Mouse (Mus musculus) spleen, postnatal 36 days (tissue): Measurements from ENCODE around the gene Psmb4.
"Not testable (repeated sequence)": the region's sequence is repeated elsewhere in the genome, so short reads cannot be mapped to it uniquely, and the experiment has no call there.

ENCODE experiments used
- DNase-seq, 2 experiments: peaks; one replicate each; pipeline ENCODE4 v3.0.0; 2022; ENCODE audit warnings: low spot score in 2 of 2, mixed read lengths in 1 of 2

Gene Psmb4

DNA sequence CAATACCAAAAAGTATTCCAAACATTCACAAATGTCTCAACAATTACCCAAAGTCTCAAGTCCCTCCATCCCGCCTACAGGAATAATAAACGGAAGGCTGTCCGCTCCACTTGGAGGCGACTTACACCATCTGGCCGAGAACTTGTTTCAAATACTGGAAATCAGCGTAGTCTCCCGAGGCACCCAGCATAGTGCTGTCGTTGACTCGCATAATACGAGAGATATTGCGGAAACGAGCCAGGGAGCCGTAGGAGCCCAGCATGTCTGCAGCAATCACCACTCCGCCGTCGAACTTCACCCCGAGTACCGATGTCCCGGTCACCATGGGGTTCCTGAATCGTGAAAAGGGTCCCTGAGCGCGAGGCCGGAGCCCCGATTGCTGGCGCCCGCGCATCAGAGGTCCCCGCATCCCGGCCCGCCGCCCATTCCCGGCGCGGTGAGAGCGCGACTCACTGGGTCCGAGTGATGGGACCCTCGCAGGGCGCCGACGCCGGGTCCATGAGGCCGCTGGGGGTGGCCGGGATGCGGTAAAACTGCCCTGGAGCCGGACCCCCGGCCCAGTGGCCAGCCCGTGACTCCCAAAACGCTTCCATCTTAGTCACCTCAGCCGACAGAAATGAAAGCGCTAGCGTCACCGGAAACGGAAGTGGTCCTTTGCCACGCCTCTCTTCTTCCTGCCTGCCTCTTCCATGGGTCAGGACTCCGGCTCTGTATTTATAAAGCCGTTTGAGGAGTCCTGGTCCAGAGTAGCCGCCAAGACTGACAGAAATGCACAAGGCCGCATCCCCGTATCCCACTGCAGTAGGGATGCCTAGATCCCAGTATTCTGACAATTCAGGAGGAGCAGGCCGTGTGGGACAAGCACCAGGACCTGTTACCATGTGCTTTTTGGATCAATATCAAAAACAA lies at the start of gene Psmb4:
Psmb4 (minus strand) TSS at position 646 of the 909 bp plus-strand sequence.
- peak; percentile 83 to 86 for DNase-seq

DNA sequence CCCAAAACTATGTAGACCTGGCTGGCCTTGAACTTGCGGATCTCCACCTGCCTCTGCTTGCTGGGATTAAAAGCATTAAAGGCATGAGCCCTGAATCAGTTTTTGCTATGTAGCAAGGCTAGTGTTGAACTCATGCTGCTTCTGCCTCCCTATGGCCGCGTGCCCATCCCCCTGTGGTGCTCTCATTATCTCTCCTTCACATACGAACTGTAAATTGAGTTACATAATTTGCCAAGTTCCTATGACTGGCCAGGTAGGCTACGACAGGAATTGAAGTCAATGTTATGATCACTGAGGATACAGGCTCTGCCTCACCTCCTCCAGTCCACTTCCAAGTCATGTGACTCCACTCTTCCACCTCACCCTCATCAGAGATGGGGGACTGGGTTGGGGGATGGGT lies 49.4 kb upstream of the Psmb4 start:
- peak in 1 of 2 experiments; percentile 41 for DNase-seq

DNA sequence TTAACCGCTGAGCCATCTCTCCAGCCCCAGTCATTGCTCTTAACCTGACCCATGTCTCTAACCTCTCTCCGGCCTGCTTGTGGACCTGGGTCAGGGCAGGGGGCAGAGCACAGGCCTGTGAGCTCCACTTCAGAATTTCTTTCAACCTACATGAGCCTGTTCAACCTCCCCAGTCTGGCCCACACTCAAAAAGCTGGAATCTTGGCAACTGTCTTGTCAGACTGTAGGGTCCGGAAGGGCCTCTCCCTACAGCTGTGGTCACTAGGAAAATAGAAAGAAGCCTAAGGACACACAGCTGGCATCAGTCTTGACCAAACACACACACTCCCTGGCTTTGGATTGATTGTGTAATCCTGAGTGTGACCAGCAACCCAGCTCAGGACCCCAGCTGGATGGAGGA lies 48.6 kb upstream of the Psmb4 start:
- DNase-seq = not testable (repeated sequence)

DNA sequence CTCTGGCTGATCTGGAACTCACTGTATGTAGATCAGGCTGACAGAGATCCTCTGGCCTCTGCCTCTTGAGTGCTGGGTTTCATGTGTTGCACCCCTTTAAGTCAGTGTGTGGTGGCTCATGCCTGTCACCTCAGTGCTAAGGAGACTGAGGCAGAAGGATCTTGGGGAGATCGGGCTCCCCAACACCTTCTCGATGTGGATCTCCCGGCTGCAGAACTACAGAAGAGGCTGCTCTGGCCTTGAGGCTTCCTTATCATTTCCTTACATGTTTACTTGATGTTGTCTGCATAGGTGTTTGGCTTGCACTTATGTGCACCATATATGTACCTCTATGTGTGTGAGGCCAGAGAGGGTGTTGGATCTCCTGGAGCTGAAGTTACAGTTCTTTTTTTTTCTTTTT lies 47.8 kb upstream of the Psmb4 start:
- DNase-seq = not testable (repeated sequence)

DNA sequence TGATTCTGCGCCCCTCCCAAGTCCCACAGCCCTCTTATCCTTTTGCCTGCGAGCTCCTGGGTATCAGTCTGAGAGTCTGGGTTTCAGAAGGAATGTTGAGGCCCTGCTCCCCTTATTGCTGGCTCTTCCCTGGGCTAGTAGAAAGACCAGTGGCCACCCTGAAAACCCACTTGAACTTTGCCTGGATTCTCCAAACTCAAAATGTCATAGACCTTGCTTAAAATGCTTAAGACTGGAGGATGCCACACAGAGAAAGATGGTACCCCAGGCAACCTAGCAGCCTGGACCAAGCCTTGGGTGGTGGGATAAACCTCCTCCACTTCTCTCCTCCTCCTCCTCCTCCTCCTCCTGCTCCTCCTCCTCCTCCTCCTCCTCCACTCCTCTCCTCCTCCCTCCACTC lies 46.8 kb upstream of the Psmb4 start:
- DNase-seq = not testable (repeated sequence)

DNA sequence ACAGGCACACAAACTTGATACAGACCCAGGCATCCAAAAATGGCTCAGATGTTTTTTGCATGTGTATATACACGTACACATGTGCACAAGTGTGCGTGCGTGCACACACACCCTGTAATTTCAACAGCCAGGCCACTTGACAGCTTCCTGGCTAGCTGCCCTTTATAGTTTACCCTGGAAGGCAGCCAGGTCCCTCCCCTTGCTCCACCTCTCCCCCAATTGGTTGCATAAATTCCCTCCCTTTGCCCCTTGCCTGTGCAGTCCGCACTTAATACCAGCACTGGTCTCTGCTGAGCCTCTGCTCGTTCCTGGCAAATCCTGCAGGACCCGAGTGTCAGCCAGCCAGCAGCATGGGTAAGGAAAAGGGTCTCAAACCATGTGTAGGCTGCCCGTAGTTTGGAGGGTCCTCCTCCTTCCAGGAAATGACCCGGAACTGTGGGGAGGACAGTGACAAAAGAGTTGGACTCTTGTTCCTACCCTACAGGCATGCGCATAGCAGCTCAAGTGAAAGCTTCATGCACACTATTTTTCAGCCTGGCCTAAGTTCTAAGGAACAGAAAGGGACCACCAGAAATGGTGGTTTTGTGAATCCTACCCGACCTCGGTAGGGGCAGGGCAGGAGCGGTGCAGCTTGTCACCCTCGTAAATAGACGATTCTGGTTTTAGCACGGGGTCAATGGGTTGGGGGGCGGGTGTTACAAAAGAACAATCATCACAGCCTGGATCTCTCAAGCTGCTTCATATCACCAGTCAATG lies 46.2 kb upstream of the Psmb4 start, which contains the start of gene Selenbp1:
Selenbp1 (plus strand) TSS at position 248 of the 756 bp plus-strand sequence.
- peak; percentile 71 to 77 for DNase-seq

DNA sequence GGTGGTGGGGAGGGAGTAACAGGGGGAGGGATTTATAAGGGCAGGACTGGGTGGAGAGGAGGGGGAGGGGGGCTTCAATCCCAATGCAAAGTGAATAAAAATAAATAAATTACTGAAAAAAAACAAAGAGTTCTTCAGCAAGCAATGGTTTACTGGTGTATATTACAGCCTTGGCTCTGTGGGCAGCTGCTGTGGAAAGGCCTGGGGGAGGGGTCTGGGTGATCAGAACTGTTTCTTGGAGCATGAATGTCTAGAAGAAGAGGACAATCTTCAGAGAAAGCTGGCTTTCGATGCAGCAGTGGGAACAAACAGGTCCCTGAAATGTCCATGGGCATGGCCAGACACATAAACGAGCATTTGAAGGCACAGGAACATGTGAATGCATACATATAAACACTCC lies 45.5 kb upstream of the Psmb4 start:
- not testable (repeated sequence) for DNase-seq

DNA sequence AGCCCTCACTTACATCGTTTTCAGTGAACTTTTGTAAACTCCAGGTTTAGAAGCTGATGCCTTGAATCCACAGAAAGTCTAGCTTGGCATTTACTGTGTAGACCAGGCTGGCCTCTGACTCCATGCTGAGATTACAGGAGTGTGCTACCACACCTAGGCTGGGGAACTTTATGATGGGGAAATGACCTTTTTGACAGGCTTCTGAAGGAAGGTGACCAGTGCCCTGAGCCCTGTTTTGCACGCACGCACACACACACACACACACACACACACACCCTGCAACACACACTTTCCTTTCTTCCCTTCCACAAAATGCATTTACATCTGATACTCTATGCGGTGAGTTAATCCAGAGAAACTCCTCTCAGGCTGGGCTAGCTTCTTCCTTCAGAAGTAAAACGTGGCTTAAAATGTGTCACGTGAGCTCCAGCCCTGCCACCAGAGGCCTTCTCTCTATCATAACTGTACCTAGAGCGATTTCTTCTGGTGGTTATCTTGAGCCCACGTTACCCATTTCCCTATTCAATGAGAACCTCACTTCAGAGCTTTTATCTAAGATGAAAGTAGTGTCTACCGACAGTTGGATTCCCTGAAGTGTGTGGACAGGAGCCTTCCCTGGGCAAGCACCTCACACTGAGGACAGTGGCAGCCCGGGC lies 44.8 kb upstream of the Psmb4 start:
- DNase-seq = not testable (repeated sequence)

DNA sequence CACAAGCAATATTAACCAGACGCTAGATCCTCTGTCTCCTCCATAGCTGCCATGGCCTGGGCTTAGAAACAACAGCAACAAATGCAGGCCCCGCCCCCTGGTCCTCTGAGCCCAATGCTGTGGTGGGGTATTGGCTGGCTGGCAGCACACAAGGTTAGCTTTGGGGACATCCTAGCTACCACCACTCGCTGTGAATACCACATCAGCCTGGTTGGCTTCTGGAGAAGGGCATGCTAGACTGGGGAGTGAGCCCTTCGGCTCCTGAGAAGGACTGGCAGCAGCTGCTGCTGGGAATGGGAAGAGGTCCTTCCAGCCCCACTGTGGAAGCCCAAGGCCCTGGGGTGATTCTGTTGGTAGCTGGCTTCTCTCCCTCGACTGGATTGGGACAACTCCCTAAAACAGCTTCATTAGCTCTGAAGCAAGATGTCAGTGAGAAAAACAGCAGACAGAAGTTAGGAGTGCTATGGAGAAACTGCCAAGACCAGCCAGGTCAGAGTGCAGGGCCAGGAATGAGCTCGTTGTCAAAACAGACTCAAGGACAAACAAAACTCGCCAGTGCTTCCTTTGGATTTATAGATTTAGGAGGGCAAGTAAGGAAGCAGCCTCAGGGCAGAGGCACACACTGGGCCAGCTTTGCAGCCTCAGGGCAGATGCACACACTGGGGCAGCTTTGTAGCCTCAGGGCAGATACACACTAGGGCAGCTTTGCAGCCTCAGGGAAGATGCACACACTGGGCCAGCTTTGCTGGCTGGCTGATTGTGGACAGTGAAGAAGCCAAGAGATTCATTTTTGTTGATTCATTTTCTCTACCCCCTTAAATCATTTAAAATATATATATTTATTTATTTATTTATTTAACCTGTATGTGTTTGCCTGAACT lies 43.9 kb upstream of the Psmb4 start:
- DNase-seq = not testable (repeated sequence)

DNA sequence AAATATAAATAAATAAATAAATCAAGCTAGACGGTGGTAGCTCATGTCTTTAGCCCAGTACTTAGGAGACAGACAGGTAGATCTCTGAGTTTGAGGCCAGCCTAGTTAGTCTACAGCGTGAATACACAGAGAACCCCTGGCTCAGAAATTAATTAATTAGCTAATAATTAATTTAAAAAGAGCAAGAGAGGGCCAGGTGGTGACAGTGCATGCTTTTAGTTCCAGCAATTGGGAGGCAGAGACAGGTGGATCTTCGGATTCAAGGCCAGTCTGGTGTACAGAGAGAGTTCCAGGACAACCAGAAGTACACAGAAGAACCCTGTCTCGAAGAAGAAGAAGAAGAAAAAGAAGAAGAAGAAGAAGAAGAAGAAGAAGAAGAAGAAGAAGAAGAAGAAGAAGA lies 42.2 kb upstream of the Psmb4 start:
- DNase-seq = not testable (repeated sequence)

DNA sequence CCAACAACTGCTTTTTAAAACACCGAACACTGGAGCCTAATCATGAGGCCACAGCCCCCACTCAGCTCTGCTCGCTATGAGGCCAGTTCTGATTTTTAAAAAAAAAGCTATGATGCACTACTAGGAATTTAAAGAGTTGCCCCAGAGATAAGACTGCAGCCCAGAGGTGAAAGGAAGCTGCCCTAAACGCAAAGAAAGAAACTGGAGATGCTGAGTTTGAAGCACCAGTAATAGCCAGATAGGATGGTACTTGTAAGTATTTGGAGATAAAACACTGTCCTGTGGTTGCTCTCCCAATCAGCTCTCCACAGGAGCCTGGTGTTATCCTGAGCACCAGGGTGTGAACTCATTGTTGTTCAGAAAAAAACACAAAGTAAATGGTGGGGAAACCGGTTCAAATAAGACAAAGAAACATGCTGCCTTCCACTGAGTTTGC lies 39.6 kb upstream of the Psmb4 start:
- not testable (repeated sequence) for DNase-seq

DNA sequence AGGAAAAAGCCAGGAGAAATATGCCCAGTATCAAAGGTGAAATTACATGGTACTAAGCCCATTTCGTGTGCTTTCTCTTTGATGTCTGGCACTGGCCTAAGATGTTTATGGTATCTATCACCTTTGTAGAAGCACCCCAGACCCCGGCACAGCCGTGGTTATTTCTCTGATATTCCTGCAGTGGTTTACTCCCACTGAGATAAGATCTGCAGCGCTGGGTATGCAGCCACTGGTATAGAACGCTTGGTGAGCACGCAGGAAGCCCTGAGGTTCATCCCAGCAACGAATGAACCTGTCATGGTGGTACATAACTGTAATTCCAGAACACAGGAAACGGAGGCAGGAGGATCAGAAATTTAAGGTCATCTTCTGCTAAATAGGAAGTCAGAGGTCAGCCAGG lies 37.9 kb upstream of the Psmb4 start:
- no peak for DNase-seq

DNA sequence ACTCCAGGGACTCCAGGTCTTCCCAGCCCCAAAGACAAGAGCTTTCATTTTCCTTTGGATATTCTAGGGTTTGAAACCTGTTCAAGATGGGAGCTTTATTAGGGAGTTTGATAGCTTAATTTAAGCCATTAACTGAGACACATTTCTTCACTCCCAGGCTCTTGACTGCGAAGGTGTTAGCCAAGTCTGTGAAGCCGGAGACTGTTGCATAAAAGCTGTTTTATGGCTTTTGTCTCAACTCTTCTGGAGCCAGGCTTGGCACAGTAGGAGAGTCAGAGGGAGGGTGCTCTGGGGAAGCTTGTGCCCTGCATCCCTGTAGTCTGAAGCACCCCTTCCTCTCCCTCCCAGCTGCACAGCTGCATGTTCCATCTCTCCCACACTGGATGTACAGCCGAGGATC lies 35.6 kb upstream of the Psmb4 start:
- DNase-seq = no peak

DNA sequence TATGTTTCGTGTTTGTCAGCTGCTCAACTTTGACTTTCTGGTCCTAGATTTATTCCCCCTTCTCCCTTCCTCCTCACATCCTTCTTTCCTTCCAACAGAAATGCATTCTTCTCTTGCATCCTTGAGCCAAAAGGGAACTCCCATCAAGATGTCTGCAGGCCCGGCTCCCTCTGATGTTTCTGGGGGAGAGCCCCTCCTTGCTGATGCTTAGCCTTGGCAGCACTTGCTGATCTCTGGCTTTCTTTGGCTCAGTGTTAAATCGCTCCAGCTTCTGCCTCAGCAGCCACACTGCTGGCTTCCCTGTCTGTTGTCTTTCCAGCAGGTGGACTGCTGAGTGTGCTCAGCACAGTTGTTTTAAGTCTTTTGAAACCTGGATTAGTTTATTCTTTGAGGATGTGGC lies 34.3 kb upstream of the Psmb4 start:
- no peak for DNase-seq

DNA sequence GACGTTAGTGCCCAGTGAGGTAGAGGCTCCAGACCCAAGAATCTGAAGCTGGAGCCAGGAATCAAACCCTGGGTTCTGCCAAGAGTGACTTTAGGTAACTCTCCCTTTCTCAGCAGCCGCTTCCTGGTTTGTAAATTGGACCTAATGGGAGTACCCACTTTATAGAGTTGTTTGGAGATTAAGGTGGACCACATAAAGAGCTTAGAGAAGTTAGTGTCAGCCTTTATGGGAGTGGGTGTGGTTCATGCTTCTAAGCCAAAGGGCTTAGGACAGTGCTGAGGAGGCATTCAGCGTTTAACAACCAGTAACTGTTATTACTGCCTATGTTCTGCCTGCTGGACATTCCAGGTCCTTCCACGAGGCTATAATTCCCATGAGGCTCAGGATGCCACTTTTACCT lies 32.1 kb upstream of the Psmb4 start:
- no peak for DNase-seq

DNA sequence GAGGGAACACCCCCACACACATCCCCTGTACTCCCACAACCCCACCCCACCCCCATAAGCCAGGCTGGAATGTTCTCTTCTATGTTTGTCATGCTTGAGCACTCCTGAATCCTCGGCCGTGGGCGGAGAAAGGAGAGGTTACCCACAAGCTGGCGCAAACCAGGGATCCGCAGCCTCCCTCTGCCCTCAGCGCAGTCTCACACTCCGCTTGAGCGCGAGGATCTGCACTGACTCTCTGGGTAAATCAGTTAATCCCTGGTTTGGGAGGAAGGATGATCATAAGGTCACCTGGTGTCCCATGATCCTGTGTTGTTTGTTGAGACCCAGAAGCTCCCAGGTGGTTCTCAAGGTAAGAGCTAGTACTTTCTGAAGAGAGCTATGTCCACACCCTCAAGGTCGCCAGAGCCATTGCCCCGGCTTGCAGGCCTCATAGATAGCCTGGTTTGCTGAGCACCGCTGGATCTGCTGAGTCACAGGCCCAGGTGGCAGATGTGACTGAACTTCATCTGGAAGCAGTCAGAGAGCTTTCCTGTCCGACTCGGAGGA lies 31.1 kb upstream of the Psmb4 start:
- DNase-seq = peak; percentile 30 to 62

DNA sequence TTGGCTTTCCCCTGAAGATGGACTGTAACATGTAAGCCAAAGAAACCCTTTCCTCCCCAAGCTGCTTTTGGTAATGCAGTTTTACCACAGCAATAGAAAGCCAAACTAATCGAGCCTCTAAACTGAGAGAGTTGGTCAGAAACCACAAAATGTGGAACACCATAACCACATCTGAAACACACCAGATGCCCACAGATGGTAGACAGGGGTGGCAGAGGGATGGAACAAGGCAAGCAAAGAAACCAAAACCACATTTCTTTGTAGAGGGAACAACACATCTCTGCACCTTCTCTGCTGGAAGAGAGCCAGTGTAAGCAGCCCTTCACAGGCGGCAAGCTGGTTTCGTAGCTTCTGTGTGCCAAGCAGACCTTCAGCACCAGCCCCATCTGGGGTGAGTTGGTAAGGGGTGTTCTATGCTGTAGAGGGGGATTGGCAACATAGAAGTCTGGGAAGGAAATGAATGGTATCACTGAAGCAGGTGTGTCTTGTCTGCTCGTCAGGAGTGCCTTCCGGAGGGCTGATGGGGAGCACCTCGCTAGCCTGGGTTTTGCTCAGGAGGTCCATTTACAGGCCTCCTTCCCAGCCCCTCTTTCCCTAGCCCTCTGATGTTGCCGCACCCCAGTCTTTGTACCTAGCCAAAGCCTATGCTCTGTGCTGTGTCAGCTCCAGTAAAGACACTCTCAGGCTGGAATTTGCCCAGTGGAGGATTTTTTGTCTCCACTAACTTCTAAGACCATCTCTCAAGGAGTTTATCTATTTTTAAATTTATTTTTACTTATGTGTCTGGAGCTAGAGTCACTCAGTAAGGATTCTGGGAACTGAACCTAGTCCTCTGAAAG lies 29.4 kb upstream of the Psmb4 start:
- DNase-seq = no peak

DNA sequence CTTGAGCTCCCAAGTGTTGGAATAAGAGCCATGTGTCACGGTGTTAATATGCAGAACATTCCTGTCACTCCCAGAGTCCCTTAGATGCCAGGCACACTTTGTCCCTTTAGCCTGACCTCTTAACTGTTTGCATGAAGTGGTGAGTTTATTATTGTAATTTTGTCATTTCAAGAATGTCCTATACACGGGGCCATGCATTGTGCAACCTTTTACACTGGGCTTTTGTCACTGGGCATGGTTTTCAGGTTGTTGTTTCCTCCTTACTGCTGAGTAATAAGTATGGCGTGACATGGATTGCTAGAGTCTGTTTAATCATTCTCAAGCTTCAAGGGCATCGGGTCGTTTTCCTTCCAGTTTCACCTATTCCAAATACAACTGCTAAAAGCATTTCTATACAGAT lies 27.0 kb upstream of the Psmb4 start:
- DNase-seq = no peak

DNA sequence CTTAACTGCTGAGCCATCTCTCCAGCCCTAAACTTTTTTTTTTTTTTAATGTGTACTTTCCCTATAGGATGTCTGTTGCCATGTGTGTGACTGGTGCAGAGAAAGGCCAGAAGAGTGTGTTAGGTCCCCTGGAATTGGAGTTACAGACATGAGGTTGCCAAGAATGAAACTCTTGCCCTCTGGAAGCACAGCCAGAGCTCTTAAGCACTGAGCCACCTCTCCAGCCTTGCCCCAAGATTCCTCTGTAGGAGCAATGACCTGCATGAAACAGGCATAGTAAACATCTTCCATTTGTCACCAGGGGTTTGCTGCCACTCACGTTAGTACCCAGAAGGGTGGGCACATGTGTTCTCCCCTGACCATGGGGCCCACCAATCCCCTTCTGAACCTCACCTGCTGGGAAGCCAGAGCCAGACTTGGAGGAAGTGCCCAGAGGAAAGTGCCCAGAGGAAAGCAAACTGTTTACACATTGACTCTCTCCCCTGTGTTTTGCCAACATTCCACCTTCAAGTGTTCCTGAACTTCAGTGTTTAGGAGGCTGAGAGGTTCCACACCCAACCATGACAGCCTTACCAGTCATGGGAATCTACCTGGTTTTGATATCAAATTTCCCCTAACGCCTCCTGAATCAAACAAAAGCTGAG lies 24.4 kb upstream of the Psmb4 start:
- DNase-seq = no peak
